Mouse (Mus musculus) kidney, postnatal 36 days (tissue): ENCODE results near the gene Efcc1.

ENCODE experiments used
- DNase-seq, 2 experiments: peaks; one replicate each; pipeline ENCODE4 v3.0.0; 2021 to 2022; ENCODE audit warnings: mixed read lengths in 2 of 2

Efcc1 gene

GRCm38 (mm10) chr6:87730591-87731462 lies at the start of gene Efcc1:
TSS of gene Efcc1 (plus strand) at chr6:87730869.
- peak; percentile 51 to 67 for DNase-seq

- DNase-seq: no peak
These were observed 34.7 kb upstream of the Efcc1 start for GRCm38 (mm10) chr6:87695947-87696346.

- no peak for DNase-seq
These were observed 34.1 kb upstream of the Efcc1 start for GRCm38 (mm10) chr6:87696544-87696943.

- DNase-seq: no peak
These were observed 24.4 kb upstream of the Efcc1 start for GRCm38 (mm10) chr6:87706246-87706645.

- no peak for DNase-seq
These were observed 18.4 kb upstream of the Efcc1 start for GRCm38 (mm10) chr6:87712311-87712710.

- DNase-seq: no peak
These were observed 16.6 kb upstream of the Efcc1 start for GRCm38 (mm10) chr6:87714091-87714490.

- DNase-seq: peak in 1 of 2 experiments; percentile 70
These were observed 8.0 kb upstream of the Efcc1 start for GRCm38 (mm10) chr6:87722631-87723030.

GRCm38 (mm10) chr6:87725267-87725912 lies 5.3 kb upstream of the Efcc1 start:
- no peak for DNase-seq

- no peak for DNase-seq
These were observed 2.6 kb upstream of the Efcc1 start for GRCm38 (mm10) chr6:87728102-87728501.

GRCm38 (mm10) chr6:87730141-87730540 lies 528 bp upstream of the Efcc1 start:
- no peak for DNase-seq

- no peak for DNase-seq
These were observed 910 bp downstream of the Efcc1 start for GRCm38 (mm10) chr6:87731463-87732095.

GRCm38 (mm10) chr6:87732151-87733011 lies 1.7 kb downstream of the Efcc1 start:
- DNase-seq: peak in 1 of 2 experiments; percentile 39

GRCm38 (mm10) chr6:87733131-87733930 lies 2.7 kb downstream of the Efcc1 start:
- peak; percentile 33 to 54 for DNase-seq

GRCm38 (mm10) chr6:87734136-87734535 lies 3.5 kb downstream of the Efcc1 start:
- DNase-seq: peak; percentile 24 to 39

- no peak for DNase-seq
These were observed 6.3 kb downstream of the Efcc1 start for GRCm38 (mm10) chr6:87736923-87737322.

GRCm38 (mm10) chr6:87737921-87738626 lies 7.4 kb downstream of the Efcc1 start:
- DNase-seq: no peak

- DNase-seq: no peak
These were observed 9.2 kb downstream of the Efcc1 start for GRCm38 (mm10) chr6:87739898-87740297.

GRCm38 (mm10) chr6:87740496-87740895 lies 9.8 kb downstream of the Efcc1 start:
- DNase-seq: no peak

- no peak for DNase-seq
These were observed 11.3 kb downstream of the Efcc1 start for GRCm38 (mm10) chr6:87741978-87742377.

GRCm38 (mm10) chr6:87742804-87743203 lies 12.1 kb downstream of the Efcc1 start:
- no peak for DNase-seq

- no peak for DNase-seq
These were observed 12.6 kb downstream of the Efcc1 start for GRCm38 (mm10) chr6:87743281-87743680.
